Mouse (Mus musculus): ENCODE measurements around the gene U2af2.

- no peak for TF ChIP-seq CTCF (IDR thresholded peaks at IDR 0.05)
- no peak for TF ChIP-seq EP300 (IDR thresholded peaks at IDR 0.05)
These were observed 27.9 kb downstream of the U2af2 start for GRCm38 (mm10) chr7:5089853-5090252.
